Mouse (Mus musculus) embryonic fibroblast, embryonic 13.5 days (primary cell): ENCODE data around the gene Esam. TPM values are rescaled to one million over a fixed set of nuclear protein-coding genes. Genes with fewer than 3 reads are reported as not detected.

Experiments used
- H3K27ac ChIP-seq: 2 replicates; pipeline ENCODE4 v1.5.1; 2012; ENCODE audit warnings: low read length, control low read depth, inconsistent platforms; ENCODE audit not compliant: insufficient read depth
- H3K4me1 ChIP-seq: 2 replicates; pipeline ENCODE4 v1.6.1; 2011; ENCODE audit warnings: low read length; ENCODE audit not compliant: control insufficient read depth, insufficient read depth
- H3K4me3 ChIP-seq: 2 replicates; pipeline ENCODE4 v1.5.1; 2011; ENCODE audit warnings: mild to moderate bottlenecking, control low read depth, low read length; ENCODE audit not compliant: insufficient read depth
- CTCF ChIP-seq: IDR thresholded peaks from 2 replicates; pipeline ENCODE4 v1.5.1; 2011; ENCODE audit warnings: mild to moderate bottlenecking, control low read depth, low read length, moderate library complexity, borderline replicate concordance; ENCODE audit not compliant: insufficient read depth
- POLR2A ChIP-seq: IDR thresholded peaks from 2 replicates; pipeline ENCODE4 v1.6.1; 2011; ENCODE audit warnings: low read depth, mild to moderate bottlenecking, control low read depth, low read length, moderate library complexity
- polyA plus RNA-seq: library from polyadenylated mRNA; stranded (reverse); fragments of >200 nt; gene quantifications from 2 replicates; pipeline ENCODE4 v1.2.4, GENCODE M21; 2011; ENCODE audit warnings: low read depth; ENCODE audit not compliant: missing spikeins, insufficient read length

Esam gene
- polyA plus RNA-seq, 1 experiment, result 0.28 TPM

DNA sequence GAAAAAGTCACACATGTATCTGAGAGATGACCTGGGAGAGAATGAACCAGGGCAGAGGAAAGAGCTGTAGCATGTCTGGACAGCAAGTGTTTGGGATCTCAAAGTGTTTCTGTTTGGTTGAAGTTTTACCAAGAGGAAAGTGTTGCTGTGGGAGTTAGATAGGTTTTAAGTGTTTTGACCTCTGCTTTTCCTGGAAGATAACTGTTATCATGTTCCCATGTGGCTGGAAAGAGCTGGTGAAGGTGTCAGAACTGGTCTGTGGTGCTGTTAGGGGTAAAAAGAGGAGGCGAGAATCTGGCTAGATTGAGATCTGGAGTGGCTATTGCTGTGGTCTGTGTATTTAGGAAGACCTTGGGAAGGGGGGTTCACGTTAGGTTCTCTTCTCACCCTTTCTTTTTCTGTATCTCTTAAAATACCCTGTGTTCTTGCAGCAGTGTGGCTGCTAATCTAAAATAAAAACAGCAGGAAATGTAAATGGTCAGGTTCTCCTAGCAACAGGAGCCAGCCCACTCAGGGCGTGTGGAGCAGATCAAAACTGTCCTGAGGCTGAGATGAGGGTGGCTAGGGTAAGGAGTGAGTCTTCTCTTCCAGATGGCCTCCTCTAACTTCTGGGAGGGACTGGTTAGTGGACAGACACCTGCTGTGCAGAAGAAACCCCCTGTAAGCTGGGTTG lies 44.5 kb downstream of the Esam start:
- no peak overlapping the region for H3K4me3 ChIP-seq

DNA sequence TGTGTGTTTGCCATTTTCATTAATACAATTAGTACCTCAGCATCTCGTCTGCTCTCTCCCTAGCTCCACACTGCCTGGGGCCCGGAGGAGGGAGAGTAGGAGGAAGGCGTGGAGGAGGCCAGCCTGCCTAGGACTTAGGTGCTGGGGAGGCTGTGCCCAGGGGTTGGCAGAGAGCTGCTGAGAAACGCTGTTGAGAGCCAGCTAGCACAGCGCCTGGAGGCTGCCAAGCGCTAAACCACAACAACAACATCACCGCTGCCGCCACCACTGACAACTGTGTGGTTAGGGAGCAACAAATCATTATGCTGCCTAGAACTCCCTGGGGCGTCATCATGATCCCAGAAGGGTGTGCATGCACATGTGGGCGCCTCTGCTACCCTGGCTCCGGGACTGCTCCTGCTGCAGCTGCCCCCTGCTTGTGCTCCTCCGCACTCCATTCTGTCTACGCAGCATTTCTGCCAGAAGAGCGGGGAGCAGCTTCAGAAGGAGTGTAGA lies 48.6 kb downstream of the Esam start:
- H3K4me3 ChIP-seq, result no peak overlapping the region
- no peaks in the 10 kb centered on the region; the same call in 1 of the 2 replicates for H3K4me1 ChIP-seq
- TF ChIP-seq POLR2A (no peak), CTCF (no peak)
- H3K27ac ChIP-seq, result no peak overlapping the region

More for the DNA sequence above, 44.5 kb downstream of the Esam start:
- no peak overlapping the region for H3K27ac ChIP-seq
- TF ChIP-seq POLR2A (no peak), CTCF (no peak)
- H3K4me1 ChIP-seq, result no peaks in the 10 kb centered on the region; the same call in 1 of the 2 replicates

DNA sequence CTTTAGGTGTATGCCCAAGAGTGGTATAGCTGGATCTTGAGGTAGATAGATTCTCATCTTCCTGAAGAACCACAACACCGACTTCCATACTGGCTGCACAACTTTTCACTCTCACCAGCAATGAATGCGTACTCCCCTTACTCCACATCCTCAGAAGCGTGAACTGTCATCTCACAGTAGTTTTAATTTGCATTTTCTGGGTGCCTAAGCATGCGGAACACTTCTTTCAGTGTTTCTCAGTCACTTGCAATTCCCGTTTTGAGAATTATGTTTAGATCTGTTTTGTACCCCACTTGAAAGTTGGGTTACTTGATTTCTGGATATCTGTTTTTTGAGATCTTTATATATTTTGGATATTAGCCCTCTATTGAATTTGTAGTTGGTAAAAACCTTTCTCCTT lies 55.7 kb downstream of the Esam start:
- no peak for TF ChIP-seq CTCF
- no peak for TF ChIP-seq POLR2A
- Histone ChIP-seq H3K4me3 (no peak overlapping the region), H3K4me1 (no peaks in the 10 kb centered on the region), H3K27ac (no peak overlapping the region)

DNA sequence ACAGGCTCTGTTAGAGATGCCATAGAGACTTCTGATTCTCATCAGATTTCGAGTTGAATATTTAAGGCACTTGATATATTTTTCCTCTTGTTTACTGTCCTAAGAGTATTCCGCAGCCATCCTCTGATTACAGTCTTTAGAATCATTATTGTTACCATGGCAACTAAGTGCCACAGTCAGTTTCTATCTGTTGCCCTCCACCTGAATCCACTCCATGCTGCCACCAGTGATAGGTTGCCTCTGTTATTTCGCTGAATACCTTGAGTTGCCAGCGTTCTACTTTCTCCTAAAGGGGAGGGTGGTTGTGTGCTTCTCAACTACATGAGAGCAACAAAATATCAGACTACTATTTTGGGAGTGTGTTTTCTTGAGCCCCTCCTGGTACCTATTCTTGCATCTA lies 58.8 kb downstream of the Esam start:
- Histone ChIP-seq H3K27ac (no peak overlapping the region), H3K4me3 (no peak overlapping the region), H3K4me1 (no peaks in the 10 kb centered on the region)
- TF ChIP-seq CTCF (no peak), POLR2A (no peak)

Other genes with a start within 250 kb of the Esam start
- 2.8 and 4.0 TPM in 2 replicates for gene Ccdc15, start 179.6 kb upstream of the Esam start, polyA plus RNA-seq
- 0.44 TPM in 1 of 2 replicates, not detected in the other for gene Hepacam, start 160.7 kb upstream of the Esam start, polyA plus RNA-seq
- gene Robo4, start 126.2 kb upstream of the Esam start, polyA plus RNA-seq, result not detected in 2 replicates
- gene Robo3, start 94.8 kb upstream of the Esam start, polyA plus RNA-seq, result 0.56 and 0.77 TPM in 2 replicates
- 22.0 and 32.3 TPM in 2 replicates for gene Msantd2, start 38.8 kb upstream of the Esam start, polyA plus RNA-seq
- not detected in 2 replicates for gene Vsig2, start 11.2 kb downstream of the Esam start, polyA plus RNA-seq
- gene Nrgn, start 24.8 kb downstream of the Esam start, polyA plus RNA-seq, result 0.75 TPM in 1 of 2 replicates, not detected in the other
- gene Siae, start 27.6 kb downstream of the Esam start, polyA plus RNA-seq, result 10.5 and 16.1 TPM in 2 replicates
- 2.5 and 3.5 TPM in 2 replicates for gene Spa17, start 85.6 kb downstream of the Esam start, polyA plus RNA-seq
- gene Tbrg1, start 129.2 kb downstream of the Esam start, polyA plus RNA-seq, result 140 and 159 TPM in 2 replicates
- not detected in 2 replicates for gene Panx3, start 141.2 kb downstream of the Esam start, polyA plus RNA-seq
- not detected in 2 replicates for gene Olfr160, start 188.2 kb downstream of the Esam start, polyA plus RNA-seq
- gene Olfr874, start 217.0 kb downstream of the Esam start, polyA plus RNA-seq, result not detected in 2 replicates
- gene Olfr875, start 243.8 kb downstream of the Esam start, polyA plus RNA-seq, result not detected in 2 replicates